Mouse (Mus musculus) lung, postnatal 0 days (tissue): ENCODE data around the gene St3gal2. TPM values are rescaled to one million over a fixed set of nuclear protein-coding genes. Genes with fewer than 3 reads are reported as not detected.
"Not testable (repeated sequence)": the region's sequence is repeated elsewhere in the genome, so short reads cannot be mapped to it uniquely, and the experiment has no call there.

Experiments used
- ATAC-seq: fragments of 200-750 bp; cut with Nextera tagmentation; 2 replicates; pipeline ENCODE4 v1.8.0; 2017; ENCODE audit warnings: moderate library complexity
- DNase-seq: peaks from one replicate; pipeline ENCODE4 v3.0.0-alpha.2; 2016; ENCODE audit warnings: low spot score
- H3K27ac ChIP-seq: fragments of 300-500 bp; sonication (generic); 2 replicates; pipeline ENCODE4 v1.5.1; 2014; ENCODE audit warnings: antibody characterized with exemption, mild to moderate bottlenecking, low read length, mixed read lengths
- H3K27me3 ChIP-seq: fragments of 300-500 bp; sonication (generic); replicated peaks from 2 replicates; pipeline ENCODE4 v1.6.1; 2014; ENCODE audit warnings: low read length, mixed read lengths; ENCODE audit not compliant: insufficient read depth
- H3K36me3 ChIP-seq: fragments of 300-500 bp; sonication (generic); 2 replicates; pipeline ENCODE4 v1.6.1; 2014; ENCODE audit warnings: low read length, mixed read lengths; ENCODE audit not compliant: insufficient read depth
- H3K4me1 ChIP-seq: fragments of 300-500 bp; sonication (generic); 2 replicates; pipeline ENCODE4 v1.6.1; 2014; ENCODE audit warnings: antibody characterized with exemption, low read depth, low read length, mixed read lengths; ENCODE audit not compliant: insufficient read depth
- H3K4me2 ChIP-seq: fragments of 300-500 bp; sonication (generic); replicated peaks from 2 replicates; pipeline ENCODE4 v1.6.1; 2014; ENCODE audit warnings: low read depth, mild to moderate bottlenecking, low read length, moderate library complexity, mixed read lengths
- H3K4me3 ChIP-seq: fragments of 300-500 bp; sonication (generic); 2 replicates; pipeline ENCODE4 v1.5.1; 2014; ENCODE audit warnings: low read depth, low read length
- H3K9ac ChIP-seq: fragments of 300-500 bp; sonication (generic); replicated peaks from 2 replicates; pipeline ENCODE4 v1.6.1; 2014; ENCODE audit warnings: low read depth, mild to moderate bottlenecking
- H3K9me3 ChIP-seq: fragments of 300-500 bp; sonication (generic); 2 replicates; pipeline ENCODE4 v1.6.1; 2016; ENCODE audit warnings: low read length, mixed read lengths
- CTCF ChIP-seq: IDR thresholded peaks from 2 replicates; pipeline ENCODE4 v1.5.1; 2016; ENCODE audit warnings: antibody characterized with exemption, mild to moderate bottlenecking
- EP300 ChIP-seq: IDR thresholded peaks from 2 replicates; pipeline ENCODE4 v1.6.1; 2016; ENCODE audit warnings: antibody characterized with exemption, mild to moderate bottlenecking, control low read depth
- WGBS: fragments of 180-500 bp; shearing (Covaris S2); extraction: QIAGEN DNeasy Blood & Tissue Kit; methylation state at CpG from one replicate; pipeline ENCODE4 v1.1.7; 2014; 5-methylcytosine and 5-hydroxymethylcytosine counted together
- polyA plus RNA-seq: library from polyadenylated mRNA; unstranded; fragments of >200 nt; fragmentation: Nextera tagmentation; extraction: Ambion mirVana; gene quantifications from 2 replicates; pipeline ENCODE4 v1.2.1, GENCODE M21; 2015

The St3gal2 gene
- polyA plus RNA-seq, 1 experiment from 2014 or later: 15.5 TPM

- peak; percentile 25; the same call in 1 of the 2 replicates for ATAC-seq
- H3K4me1 ChIP-seq: no peaks in the 10 kb centered on the region
- H3K4me2 ChIP-seq: no peak overlapping the region
- no peaks in the 10 kb centered on the region for H3K27me3 ChIP-seq
- H3K9me3 ChIP-seq: no peaks in the 10 kb centered on the region
- TF ChIP-seq EP300 (no peak), CTCF (no peak)
- DNase-seq: no peak
- no peak overlapping the region for H3K4me3 ChIP-seq
- H3K27ac ChIP-seq: peak overlapping the region; percentile 26; the same call in 1 of the 2 replicates
- no peak overlapping the region for H3K9ac ChIP-seq
- H3K36me3 ChIP-seq: no peaks in the 10 kb centered on the region
- WGBS: 76% methylated on average over 17 of the region's 17 CpGs
Observed at GRCm38 (mm10) chr8:110950065-110950484, 30.4 kb downstream of the St3gal2 start.

GRCm38 (mm10) chr8:110954776-110955175, 35.1 kb downstream of the St3gal2 start:
- Histone ChIP-seq H3K4me1 (no peaks in the 10 kb centered on the region), H3K27ac (no peak overlapping the region), H3K4me3 (no peak overlapping the region), H3K36me3 (no peaks in the 10 kb centered on the region; the same call in 1 of the 2 replicates), H3K9ac (no peak overlapping the region), H3K27me3 (no peaks in the 10 kb centered on the region), H3K9me3 (no peaks in the 10 kb centered on the region), H3K4me2 (no peak overlapping the region)
- no peak for TF ChIP-seq EP300
- TF ChIP-seq CTCF: no peak
- DNase-seq: no peak
- WGBS: 69% methylated on average over 8 of the region's 8 CpGs
- ATAC-seq: no peak

GRCm38 (mm10) chr8:110956619-110957450, 37.1 kb downstream of the St3gal2 start:
- Histone ChIP-seq H3K4me1 (no peaks in the 10 kb centered on the region), H3K4me3 (no peak overlapping the region)
- TF ChIP-seq EP300: no peak
- TF ChIP-seq CTCF: no peak

GRCm38 (mm10) chr8:110957471-110957870, 37.7 kb downstream of the St3gal2 start:
- Histone ChIP-seq H3K27ac (no peak overlapping the region), H3K36me3 (no peaks in the 10 kb centered on the region; the same call in 1 of the 2 replicates), H3K4me2 (no peak overlapping the region), H3K4me3 (no peak overlapping the region), H3K9ac (no peak overlapping the region), H3K27me3 (no peaks in the 10 kb centered on the region), H3K4me1 (no peaks in the 10 kb centered on the region), H3K9me3 (no peaks in the 10 kb centered on the region)
- no peak for TF ChIP-seq CTCF
- no peak for TF ChIP-seq EP300
- no peak for ATAC-seq
- no peak for DNase-seq
- 84% methylated on average over 18 of the region's 19 CpGs for WGBS

More at GRCm38 (mm10) chr8:110956619-110957450, 37.1 kb downstream of the St3gal2 start:
- no peak overlapping the region for H3K4me2 ChIP-seq
- 85% methylated on average over 15 of the region's 15 CpGs for WGBS
- DNase-seq: no peak
- no peaks in the 10 kb centered on the region for H3K27me3 ChIP-seq
- no peak overlapping the region for H3K27ac ChIP-seq
- H3K9ac ChIP-seq: no peak overlapping the region
- no peaks in the 10 kb centered on the region; the same call in 1 of the 2 replicates for H3K36me3 ChIP-seq
- H3K9me3 ChIP-seq: no peaks in the 10 kb centered on the region
- no peak for ATAC-seq

- H3K9ac ChIP-seq: no peak overlapping the region
- no peaks in the 10 kb centered on the region for H3K9me3 ChIP-seq
- no peak overlapping the region for H3K4me2 ChIP-seq
- ATAC-seq (no peak), DNase-seq (no peak)
- H3K36me3 ChIP-seq: no peaks in the 10 kb centered on the region; the same call in 1 of the 2 replicates
- no peak overlapping the region for H3K27ac ChIP-seq
- no peaks in the 10 kb centered on the region for H3K27me3 ChIP-seq
- H3K4me1 ChIP-seq: no peaks in the 10 kb centered on the region
- no peak for TF ChIP-seq CTCF
- no peak for TF ChIP-seq EP300
- no peak overlapping the region for H3K4me3 ChIP-seq
- 93% methylated on average over 5 of the region's 5 CpGs for WGBS
Observed at GRCm38 (mm10) chr8:110958135-110958534, 38.4 kb downstream of the St3gal2 start.

- H3K9ac ChIP-seq, H3K4me2 ChIP-seq, DNase-seq, H3K36me3 ChIP-seq, H3K4me1 ChIP-seq, H3K27ac ChIP-seq, H3K27me3 ChIP-seq, H3K9me3 ChIP-seq, ATAC-seq, H3K4me3 ChIP-seq: not testable (repeated sequence)
- WGBS: 91% methylated on average over 7 of the region's 7 CpGs
- peak; percentile 13; the same call in 1 of the 2 replicates for TF ChIP-seq CTCF
Observed at GRCm38 (mm10) chr8:110958553-110958952, 38.8 kb downstream of the St3gal2 start.
